Mouse (Mus musculus): ENCODE measurements around the gene Mipol1. TPM values are rescaled to one million over a fixed set of nuclear protein-coding genes. Genes with fewer than 3 reads are reported as not detected.
A peak's percentile ranks its signal among the peaks of the same experiment; 100 is the strongest.

The Mipol1 gene
- total and polyA plus RNA-seq, 3 experiments, result 6.4 to 10.4 (median 6.6) TPM

DNA sequence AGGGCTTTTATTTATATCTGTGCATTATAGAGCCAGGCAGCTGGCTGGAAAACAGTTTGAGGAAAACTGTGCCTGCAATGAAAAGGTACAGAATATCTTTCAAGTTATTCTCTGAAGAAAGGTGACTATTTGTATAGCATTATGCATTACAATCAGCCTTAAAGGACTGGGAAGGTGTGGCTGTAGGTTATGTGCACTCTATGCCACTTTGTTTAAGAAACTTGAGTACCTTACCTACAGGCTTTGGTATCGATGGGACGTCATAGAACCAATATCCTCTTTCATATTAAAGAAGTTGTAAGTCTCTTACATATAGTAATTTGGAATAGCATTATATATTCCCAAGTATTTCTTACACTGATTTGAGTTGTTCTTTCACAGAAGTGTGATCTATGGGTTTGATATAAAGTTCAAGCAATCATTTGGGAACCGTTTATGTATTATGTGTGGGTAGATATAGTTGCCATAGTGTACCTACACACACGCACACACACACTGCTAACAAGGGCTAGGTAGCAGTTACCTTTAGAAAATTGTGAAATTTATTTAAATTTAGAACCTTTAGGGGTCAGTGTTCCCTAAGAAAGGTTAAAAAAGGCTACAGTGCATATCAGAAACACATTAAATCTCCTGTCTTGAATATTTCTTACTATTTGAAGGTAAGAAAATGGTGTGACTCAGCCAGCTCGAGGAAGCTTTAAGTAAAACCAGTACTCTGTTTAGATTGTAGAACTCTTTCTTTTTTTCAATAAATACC, 55.3 kb downstream of the Mipol1 start:
- in situ Hi-C loops (cut with MboI; ENCODE audit: low pct_ligation_motif_present, low pct_unique_long_range_greater_than_20kb, low sequenced_read_pairs) (no loop called here), dilution Hi-C loops (cut with MboI; ENCODE audit: extremely low pct_ligation_motif_present, extremely low pct_unique_long_range_greater_than_20kb, low sequenced_read_pairs) (no loop called here)
- Histone ChIP-seq H3K27me3 (replicated peaks) (no peaks in the 10 kb centered on the region), H3K79me2 (replicated peaks; ENCODE audit: control insufficient read depth, extremely low read depth, insufficient read depth, poor library complexity, severe bottlenecking) (no peaks in the 10 kb centered on the region), H3K27ac (ENCODE audit: insufficient read depth, low read depth) (no peak overlapping the region), H3K4me3 (replicated peaks in 1 of 3; ENCODE audit: low read depth in 2 of 3, low read length in 2 of 3, poor library complexity in 1 of 3) (no peak overlapping the region), H3K4me2 (ENCODE audit: insufficient read depth, low read depth, poor library complexity, severe bottlenecking) (no peak overlapping the region), H3K9me3 (replicated peaks; ENCODE audit: low read length) (no peaks in the 10 kb centered on the region), H3K36me3 (replicated peaks in 1 of 2; ENCODE audit: control insufficient read depth in 1 of 2, insufficient read depth in 1 of 2, low read length in 1 of 2) (no peaks in the 10 kb centered on the region), H3K9ac (ENCODE audit: insufficient read depth, low read depth) (no peak overlapping the region), H3K4me1 (ENCODE audit: control insufficient read depth in 1 of 2, insufficient read depth in 2 of 2) (no peaks in the 10 kb centered on the region)
- TF ChIP-seq MYC (IDR thresholded peaks at IDR 0.05; ENCODE audit: low read depth, low read length), result no peak
- no peak for TF ChIP-seq ZMIZ1 (IDR thresholded peaks at IDR 0.05; ENCODE audit: low read depth, low read length)
- TF ChIP-seq MXI1 (IDR thresholded peaks at IDR 0.05; ENCODE audit: low read depth, low read length), result no peak
- TF ChIP-seq CTCF (conservative IDR thresholded peaks at IDR 0.05 in 1 of 2, IDR thresholded peaks at IDR 0.05 in 1 of 2; ENCODE audit: low read depth in 2 of 2, low read length in 2 of 2), result peak in 1 of 2 experiments; percentile 20; a peak in 1 of 4 replicates
- no peak for TF ChIP-seq IRF4 (IDR thresholded peaks at IDR 0.05; ENCODE audit: low read depth, low read length)
- no peak for TF ChIP-seq BHLHE40 (IDR thresholded peaks at IDR 0.05; ENCODE audit: low read depth, low read length)
- TF ChIP-seq E2F4 (IDR thresholded peaks at IDR 0.05; ENCODE audit: insufficient replicate concordance, low read depth, low read length), result no peak
- TF ChIP-seq USF2 (conservative IDR thresholded peaks at IDR 0.05; ENCODE audit: low read depth, low read length), result no peak
- TF ChIP-seq NELFE (IDR thresholded peaks at IDR 0.05; ENCODE audit: low read depth, low read length), result no peak
- no peak for TF ChIP-seq ZKSCAN1 (IDR thresholded peaks at IDR 0.05; ENCODE audit: borderline replicate concordance, low read depth, low read length)
- TF ChIP-seq KAT2A (IDR thresholded peaks at IDR 0.05; ENCODE audit: insufficient replicate concordance, low read length), result no peak
- TF ChIP-seq USF1 (IDR thresholded peaks at IDR 0.05; ENCODE audit: low read depth, low read length), result no peak
- peak; percentile 32 for TF ChIP-seq RAD21 (IDR thresholded peaks at IDR 0.05; ENCODE audit: low read depth, low read length)
- TF ChIP-seq ZNF384 (IDR thresholded peaks at IDR 0.05; ENCODE audit: low read depth, low read length), result no peak
- no peak for TF ChIP-seq SMC3 (IDR thresholded peaks at IDR 0.05; ENCODE audit: low read depth, low read length)
- no peak for DNase-seq (ENCODE audit: extremely low read depth)

DNA sequence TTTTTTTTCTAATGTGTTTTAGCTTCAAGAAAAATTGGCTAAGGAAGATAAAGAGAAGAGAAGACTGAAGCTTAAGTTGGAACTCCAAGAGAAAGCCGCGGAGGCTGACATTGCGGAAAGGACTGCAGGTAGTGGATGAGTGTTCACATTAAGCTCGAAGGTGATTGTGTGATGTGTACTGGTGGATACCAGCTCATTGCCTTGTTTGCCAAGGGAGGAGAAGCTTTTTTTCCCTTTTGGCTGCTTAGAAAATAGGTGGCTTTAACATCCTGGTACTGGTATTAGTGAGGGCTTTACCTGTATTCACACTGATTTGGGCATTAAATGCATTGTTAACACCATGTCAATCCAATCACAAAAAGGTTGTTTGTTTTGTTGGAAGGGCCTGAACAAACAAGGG, 77.1 kb downstream of the Mipol1 start:
- no peaks in the 10 kb centered on the region for H3K27me3 ChIP-seq (replicated peaks)
- peaks cover 0 to 4% of the 10 kb centered on the region in 2 experiments for H3K36me3 ChIP-seq (replicated peaks in 1 of 2; ENCODE audit: control insufficient read depth in 1 of 2, insufficient read depth in 1 of 2, low read length in 1 of 2)
- in situ Hi-C loops (cut with MboI; ENCODE audit: low pct_ligation_motif_present, low pct_unique_long_range_greater_than_20kb, low sequenced_read_pairs) (no loop called here), dilution Hi-C loops (cut with MboI; ENCODE audit: extremely low pct_ligation_motif_present, extremely low pct_unique_long_range_greater_than_20kb, low sequenced_read_pairs) (no loop called here)
- H3K4me3 ChIP-seq (replicated peaks in 1 of 3; ENCODE audit: low read depth in 2 of 3, low read length in 2 of 3, poor library complexity in 1 of 3), result no peak overlapping the region
- H3K79me2 ChIP-seq (replicated peaks; ENCODE audit: control insufficient read depth, extremely low read depth, insufficient read depth, poor library complexity, severe bottlenecking), result no peaks in the 10 kb centered on the region
- TF ChIP-seq E2F4 (IDR thresholded peaks at IDR 0.05; ENCODE audit: insufficient replicate concordance, low read depth, low read length) (no peak), JUND (conservative IDR thresholded peaks at IDR 0.05; ENCODE audit: low read depth, low read length) (no peak), RAD21 (IDR thresholded peaks at IDR 0.05; ENCODE audit: low read depth, low read length) (no peak), IRF4 (IDR thresholded peaks at IDR 0.05; ENCODE audit: low read depth, low read length) (no peak), MEF2A (IDR thresholded peaks at IDR 0.05; ENCODE audit: borderline replicate concordance, low read depth, low read length) (no peak), CHD1 (IDR thresholded peaks at IDR 0.05; ENCODE audit: low read depth, low read length) (no peak), ELF1 (IDR thresholded peaks at IDR 0.05; ENCODE audit: low read depth, low read length) (no peak)
- no peak for DNase-seq (ENCODE audit: extremely low read depth)
- H3K27ac ChIP-seq (ENCODE audit: insufficient read depth, low read depth), result no peak overlapping the region
- H3K4me2 ChIP-seq (ENCODE audit: insufficient read depth, low read depth, poor library complexity, severe bottlenecking), result no peak overlapping the region
- H3K9ac ChIP-seq (ENCODE audit: insufficient read depth, low read depth), result no peak overlapping the region
- H3K9me3 ChIP-seq (replicated peaks; ENCODE audit: low read length), result no peaks in the 10 kb centered on the region
- H3K4me1 ChIP-seq (ENCODE audit: control insufficient read depth in 1 of 2, insufficient read depth in 2 of 2), result no peaks in the 10 kb centered on the region
